In genomic region chr7:75613240-75613639, GRCm38 (mm10) we compare ENCODE assay signal across 13 mouse cellular contexts.
A peak's percentile ranks its signal among the peaks of the same experiment; 100 is the strongest.
DNase-seq lines count a peak whose midpoint lies in the region; ATAC-seq and TF ChIP-seq lines count a peak whose summit lies in the region.
"Had no signal": no experiment of that assay in that cellular context is flagged by ENCODE, and none has a peak within 500 bp of the region (broad histone marks: within the 10 kb centered on the region; RNA-seq: fewer than 3 reads in every experiment).

No protein-coding gene starts in this region.

- H3K4me2 ChIP-seq in kidney, embryonic 15.5 days: 0 out of 2 replicates have a peak overlapping the region, but pooled peaks have one; percentile 6
- peak overlapping the region; percentile 62 for H3K4me2 ChIP-seq in liver, embryonic 15.5 days
- H3K4me2 ChIP-seq: embryonic facial prominence, embryonic 15.5 days; hindbrain, embryonic 13.5 days; limb, embryonic 15.5 days had no signal

- ATAC-seq in kidney, embryonic 15.5 days (replicated peaks; ENCODE audit: low FRiP score): no peak
- ATAC-seq in liver, embryonic 15.5 days (ENCODE audit: insufficient read depth): no peak

- no peaks in the 10 kb centered on the region for H3K27me3 ChIP-seq in kidney, embryonic 15.5 days
- H3K27me3 ChIP-seq in MEL (ENCODE audit: control insufficient read depth in 1 of 2, insufficient read depth in 2 of 2, low read length in 2 of 2): no peaks in the 10 kb centered on the region
- no peaks in the 10 kb centered on the region for H3K27me3 ChIP-seq in liver, embryonic 15.5 days
- H3K27me3 ChIP-seq: embryonic facial prominence, embryonic 15.5 days; hindbrain, embryonic 13.5 days; limb, embryonic 15.5 days had no signal

- H3K9me3 ChIP-seq in kidney, embryonic 15.5 days (replicated peaks): no peaks in the 10 kb centered on the region
- H3K9me3 ChIP-seq in MEL (replicated peaks; ENCODE audit: insufficient read depth, low read length): no peaks in the 10 kb centered on the region
- H3K9me3 ChIP-seq in liver, embryonic 15.5 days (replicated peaks): no peaks in the 10 kb centered on the region
- H3K9me3 ChIP-seq: embryonic facial prominence, embryonic 15.5 days; hindbrain, embryonic 13.5 days; limb, embryonic 15.5 days had no signal

- TF ChIP-seq RAD21 in MEL (IDR thresholded peaks at IDR 0.05; ENCODE audit: low read depth, low read length): no peak

- WGBS in kidney, embryonic 15.5 days: 55% methylated on average over 5 of the region's 5 CpGs
- 15% methylated on average over 5 of the region's 5 CpGs for WGBS in liver, embryonic 15.5 days (ENCODE audit: insufficient replicate concordance)

- H3K79me2 ChIP-seq in MEL (ENCODE audit: control insufficient read depth, insufficient read depth, low read length, poor library complexity): no peaks in the 10 kb centered on the region

- intact Hi-C loops in left cerebral cortex, adult 2 months (cut with DNase I): no loop called here

- peaks cover 62% of the 10 kb centered on the region for H3K36me3 ChIP-seq in kidney, embryonic 15.5 days
- H3K36me3 ChIP-seq in MEL (ENCODE audit: control insufficient read depth in 1 of 2, insufficient read depth in 2 of 2, low read length in 2 of 2): peaks cover 0 to 13% of the 10 kb centered on the region in 2 experiments; a peak in 2 of 4 replicates
- H3K36me3 ChIP-seq in liver, embryonic 15.5 days (replicated peaks): peaks cover 71% of the 10 kb centered on the region

- no peak overlapping the region for H3K27ac ChIP-seq in kidney, embryonic 15.5 days
- H3K27ac ChIP-seq in MEL (ENCODE audit: control insufficient read depth, low read depth, low read length): no peak overlapping the region
- peak overlapping the region; percentile 89 for H3K27ac ChIP-seq in liver, embryonic 15.5 days (replicated peaks)
- no peak overlapping the region for H3K27ac ChIP-seq in left cerebral cortex, adult 2 months
- H3K27ac ChIP-seq: embryonic facial prominence, embryonic 15.5 days; hindbrain, embryonic 13.5 days had no signal

- H3K9ac ChIP-seq in kidney, embryonic 15.5 days: no peak overlapping the region
- H3K9ac ChIP-seq in MEL (ENCODE audit: control insufficient read depth, low read depth, low read length, poor library complexity, severe bottlenecking): no peak overlapping the region
- H3K9ac ChIP-seq in liver, embryonic 15.5 days: peak overlapping the region; percentile 68
- H3K9ac ChIP-seq: embryonic facial prominence, embryonic 15.5 days; hindbrain, embryonic 13.5 days; limb, embryonic 15.5 days had no signal

- TF ChIP-seq CTCF in MEL (IDR thresholded peaks at IDR 0.05 in 2 of 3, conservative IDR thresholded peaks at IDR 0.05 in 1 of 3; ENCODE audit: control insufficient read depth in 1 of 3, insufficient read depth in 1 of 3, low read depth in 2 of 3, low read length in 3 of 3, poor library complexity in 1 of 3, severe bottlenecking in 1 of 3): no peak
- TF ChIP-seq CTCF in left cerebral cortex, adult 2 months (IDR thresholded peaks at IDR 0.05): no peak

- H3K4me1 ChIP-seq in kidney, embryonic 15.5 days: peaks cover 17% of the 10 kb centered on the region
- H3K4me1 ChIP-seq in MEL (ENCODE audit: control insufficient read depth in 1 of 2, insufficient read depth in 2 of 2, low read length in 2 of 2): peaks cover 11 to 13% of the 10 kb centered on the region in 2 experiments
- H3K4me1 ChIP-seq in liver, embryonic 15.5 days (replicated peaks): peaks cover 86% of the 10 kb centered on the region
- H3K4me1 ChIP-seq: hindbrain, embryonic 13.5 days had no signal

- DNase-seq in kidney, adult 18-20 months: no peak
- DNase-seq in MEL (ENCODE audit: low read depth, low spot score): no peak
- DNase-seq in heart, adult 8-10 months (ENCODE audit: low spot score): peak; percentile 35
- DNase-seq in left cerebral cortex, adult 2 months (ENCODE audit: extremely low spot score in 1 of 2, low spot score in 2 of 2): no peak
- DNase-seq in left cerebral cortex, adult 8-10 months (ENCODE audit: low spot score in 2 of 2): no peak
- DNase-seq in right cerebral cortex, postnatal 36 days (ENCODE audit: low spot score in 2 of 2): no peak
- DNase-seq: adrenal gland, postnatal 25 days; cerebellum, postnatal 14 days had no signal

- TF ChIP-seq EP300 in MEL (IDR thresholded peaks at IDR 0.05; ENCODE audit: low read depth in 1 of 2, low read length in 2 of 2): no peak

- no peak for TF ChIP-seq POLR2A in MEL (IDR thresholded peaks at IDR 0.05; ENCODE audit: control insufficient read depth in 1 of 2, insufficient read depth in 1 of 2, low read depth in 1 of 2, low read length in 2 of 2, poor library complexity in 1 of 2)

- H3K4me3 ChIP-seq in kidney, embryonic 15.5 days (replicated peaks): peak overlapping the region; percentile 0; the same call in 1 of the 2 replicates
- no peak overlapping the region for H3K4me3 ChIP-seq in MEL (ENCODE audit: control insufficient read depth in 1 of 2, insufficient read depth in 1 of 2, low read depth in 2 of 2, low read length in 2 of 2)
- peak overlapping the region; percentile 66 for H3K4me3 ChIP-seq in liver, embryonic 15.5 days (replicated peaks)
- H3K4me3 ChIP-seq in left cerebral cortex, adult 2 months: no peak overlapping the region; the same call in 1 of the 2 replicates
- H3K4me3 ChIP-seq: embryonic facial prominence, embryonic 15.5 days; hindbrain, embryonic 13.5 days; limb, embryonic 15.5 days had no signal

TF ChIP-seq in MEL, 35 proteins besides CTCF, POLR2A, EP300 and RAD21:
- TF ChIP-seq HCFC1 (IDR thresholded peaks at IDR 0.05; ENCODE audit: low read depth, low read length) (no peak), ZNF384 (IDR thresholded peaks at IDR 0.05; ENCODE audit: low read depth, low read length) (peak; percentile 4; the same call in 1 of the 2 replicates)

Comparison
In these comparisons a context has a peak if more than half of its experiments do, and no peak if none do; other contexts are left out.
1. H3K4me3 ChIP-seq: peak in kidney, embryonic 15.5 days (single experiment) and liver, embryonic 15.5 days (single experiment); none in MEL (0 of 2) and left cerebral cortex, adult 2 months (single experiment).